Mouse (Mus musculus) spleen, adult 2 months (tissue): ENCODE measurements around the gene Pon1. TPM values are rescaled to one million over a fixed set of nuclear protein-coding genes. Genes with fewer than 3 reads are reported as not detected.
"Not testable (repeated sequence)": the region's sequence is repeated elsewhere in the genome, so short reads cannot be mapped to it uniquely, and the experiment has no call there.

Source experiments
- DNase-seq, 2 experiments: peaks; one replicate each; pipeline versions ENCODE4 v3.0.0 to v3.0.0-alpha.2; 2012 to 2021; ENCODE audit warnings: low spot score in 2 of 2, low read depth in 1 of 2
- H3K27ac ChIP-seq: fragments of 200-500 bp; 2 replicates; pipeline ENCODE4 v1.5.1; 2012; ENCODE audit warnings: low read length, inconsistent platforms; ENCODE audit not compliant: insufficient read depth
- H3K27me3 ChIP-seq: fragments of 200-500 bp; 2 replicates; pipeline ENCODE4 v1.6.1; 2012; ENCODE audit warnings: mild to moderate bottlenecking, moderate library complexity, low read length, inconsistent platforms; ENCODE audit not compliant: control insufficient read depth, insufficient read depth
- H3K36me3 ChIP-seq: fragments of 200-500 bp; 2 replicates; pipeline ENCODE4 v1.6.1; 2012; ENCODE audit warnings: mild to moderate bottlenecking, low read length, inconsistent platforms; ENCODE audit not compliant: control insufficient read depth, insufficient read depth
- H3K4me1 ChIP-seq: fragments of 200-500 bp; 2 replicates; pipeline ENCODE4 v1.6.1; 2011; ENCODE audit warnings: inconsistent platforms; ENCODE audit not compliant: control insufficient read depth, insufficient read depth, insufficient read length
- H3K4me3 ChIP-seq: fragments of 200-500 bp; 2 replicates; pipeline ENCODE4 v1.5.1; 2011; ENCODE audit warnings: mild to moderate bottlenecking, inconsistent platforms; ENCODE audit not compliant: insufficient read depth, insufficient read length; ENCODE audit errors: extremely low read depth
- CTCF ChIP-seq: fragments of 200-500 bp; IDR thresholded peaks from 2 replicates; pipeline ENCODE4 v1.5.1; 2011; ENCODE audit warnings: mild to moderate bottlenecking, inconsistent platforms; ENCODE audit not compliant: insufficient read depth, insufficient read length, insufficient replicate concordance; ENCODE audit errors: extremely low read depth
- POLR2A ChIP-seq: fragments of 200-500 bp; IDR thresholded peaks from 2 replicates; pipeline ENCODE4 v1.6.1; 2011; ENCODE audit warnings: low read depth, low read length, inconsistent platforms
- whole genome bisulfite sequencing: fragments of 180-500 bp; shearing (Covaris S2); methylation state at CpG from one replicate; pipeline ENCODE4 v1.1.7; 2018; 5-methylcytosine and 5-hydroxymethylcytosine counted together
- polyA plus RNA-seq: library from polyadenylated mRNA; depleted of rRNA; stranded (reverse); fragments of >200 nt; gene quantifications from 2 replicates; pipeline ENCODE4 v1.2.3, GENCODE M21; 2012

Pon1 gene
- polyA plus RNA-seq, 1 experiment: 0.29 TPM

GRCm38 (mm10) chr6:5230261-5230660, 36.5 kb upstream of the Pon1 start:
- DNase-seq: no peak
- H3K4me1 ChIP-seq: no peaks in the 10 kb centered on the region
- H3K27ac ChIP-seq: no peak overlapping the region
- H3K4me3 ChIP-seq: no peak overlapping the region
- 89% methylated on average over 5 of the region's 5 CpGs for WGBS
- no peaks in the 10 kb centered on the region for H3K27me3 ChIP-seq
- H3K36me3 ChIP-seq: no peaks in the 10 kb centered on the region
- TF ChIP-seq POLR2A: no peak
- no peak for TF ChIP-seq CTCF

- H3K4me1 ChIP-seq, H3K4me3 ChIP-seq, H3K36me3 ChIP-seq, H3K27ac ChIP-seq, DNase-seq, H3K27me3 ChIP-seq: not testable (repeated sequence)
- 80% methylated on average over 2 of the region's 2 CpGs for WGBS
Measured at GRCm38 (mm10) chr6:5223551-5223950, 29.8 kb upstream of the Pon1 start.

GRCm38 (mm10) chr6:5222080-5222479, 28.3 kb upstream of the Pon1 start:
- no peak for DNase-seq

GRCm38 (mm10) chr6:5218190-5218589, 24.4 kb upstream of the Pon1 start:
- Histone ChIP-seq H3K27me3 (no peaks in the 10 kb centered on the region), H3K4me3 (no peak overlapping the region), H3K4me1 (no peaks in the 10 kb centered on the region), H3K36me3 (no peaks in the 10 kb centered on the region), H3K27ac (no peak overlapping the region)
- 90% methylated on average over 4 of the region's 4 CpGs for WGBS
- TF ChIP-seq CTCF (no peak), POLR2A (no peak)
- no peak for DNase-seq

More at GRCm38 (mm10) chr6:5222080-5222479, 28.3 kb upstream of the Pon1 start:
- 93% methylated on average over 3 of the region's 3 CpGs for WGBS
- no peaks in the 10 kb centered on the region for H3K4me1 ChIP-seq
- TF ChIP-seq POLR2A: no peak
- TF ChIP-seq CTCF: no peak
- no peak overlapping the region for H3K4me3 ChIP-seq
- H3K36me3 ChIP-seq: no peaks in the 10 kb centered on the region
- no peak overlapping the region for H3K27ac ChIP-seq
- H3K27me3 ChIP-seq: no peaks in the 10 kb centered on the region

- no peaks in the 10 kb centered on the region for H3K4me1 ChIP-seq
- H3K4me3 ChIP-seq: no peak overlapping the region
- TF ChIP-seq POLR2A: no peak
- TF ChIP-seq CTCF: no peak
- 82% methylated on average over 2 of the region's 2 CpGs for WGBS
- no peaks in the 10 kb centered on the region for H3K36me3 ChIP-seq
- H3K27ac ChIP-seq: no peak overlapping the region
- H3K27me3 ChIP-seq: no peaks in the 10 kb centered on the region
- DNase-seq: no peak
Measured at GRCm38 (mm10) chr6:5207817-5208216, 14.1 kb upstream of the Pon1 start.

GRCm38 (mm10) chr6:5199916-5200315, 6.2 kb upstream of the Pon1 start:
- Histone ChIP-seq H3K4me1 (no peaks in the 10 kb centered on the region), H3K27ac (no peak overlapping the region), H3K36me3 (no peaks in the 10 kb centered on the region), H3K4me3 (no peak overlapping the region), H3K27me3 (no peaks in the 10 kb centered on the region)
- DNase-seq: no peak
- TF ChIP-seq POLR2A (no peak), CTCF (no peak)
- WGBS: 78% methylated on average over 3 of the region's 3 CpGs

- Histone ChIP-seq H3K27me3 (no peaks in the 10 kb centered on the region), H3K36me3 (no peaks in the 10 kb centered on the region), H3K27ac (no peak overlapping the region), H3K4me3 (no peak overlapping the region), H3K4me1 (no peaks in the 10 kb centered on the region)
- 94% methylated on average over 8 of the region's 8 CpGs for WGBS
- no peak for DNase-seq
- TF ChIP-seq POLR2A: no peak
Measured at GRCm38 (mm10) chr6:5199376-5199905, 5.7 kb upstream of the Pon1 start.
